Mouse (Mus musculus) left cerebral cortex, postnatal 25 days (tissue): ENCODE results near the gene D230025D16Rik. TPM values are rescaled to one million over a fixed set of nuclear protein-coding genes. Genes with fewer than 3 reads are reported as not detected.

ENCODE experiments used
- DNase-seq, 2 experiments: peaks; one replicate each; pipeline ENCODE4 v3.0.0; 2022; ENCODE audit warnings: low spot score in 2 of 2, mixed read lengths in 1 of 2
- intact Hi-C: fragments of 180-260 bp; cut with DNase I; formaldehyde crosslinking; loops from one replicate; pipeline ENCODE4 v1.15.1; 2025
- total RNA-seq, 2 experiments: library from RNA; stranded (reverse); gene quantifications; 2 replicates each; pipeline ENCODE4 v1.2.3; 2021

The D230025D16Rik gene
- total RNA-seq, 2 experiments from 2014 or later = 37.6 to 38.1 TPM

DNA sequence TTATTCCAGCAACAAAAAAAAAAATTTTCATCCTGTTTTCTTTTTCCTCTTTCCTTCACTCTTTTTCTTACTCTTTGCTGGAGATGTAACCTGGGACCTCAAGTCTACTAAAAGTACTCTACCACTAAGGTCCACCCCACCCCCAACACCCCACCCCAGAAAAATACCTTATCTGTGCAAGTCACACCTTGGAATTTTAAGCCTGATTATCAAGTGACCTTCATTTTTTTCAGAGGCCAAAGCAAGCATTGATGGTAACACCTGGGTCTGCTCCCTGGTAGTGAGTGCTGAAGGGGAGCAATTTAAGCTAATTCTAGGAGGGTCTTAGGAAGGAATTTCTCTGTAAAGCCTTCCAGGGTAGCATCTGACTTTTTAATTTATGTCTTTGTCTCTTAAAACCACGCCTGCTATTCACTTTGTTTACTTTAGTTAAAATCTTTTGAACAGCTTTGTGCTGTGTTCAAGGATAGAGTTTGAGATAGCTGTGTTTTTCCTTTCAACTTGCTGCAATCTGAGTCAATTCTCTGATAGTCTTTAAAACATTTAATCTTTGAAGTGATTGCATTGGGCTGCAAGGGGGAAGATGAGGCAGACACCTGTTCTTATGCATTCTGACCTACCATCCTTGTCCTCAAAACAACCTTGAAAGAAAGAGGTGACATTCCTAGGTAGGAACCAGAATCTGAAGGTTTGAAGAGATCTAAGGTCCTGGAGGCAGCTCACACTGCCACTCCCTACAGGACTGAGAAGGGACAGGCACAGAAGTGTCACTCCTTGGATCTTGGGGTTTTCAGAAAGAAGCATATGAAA lies 8.4 kb downstream of the D230025D16Rik start:
- intact Hi-C loops = no loop called here
- no peak for DNase-seq

DNA sequence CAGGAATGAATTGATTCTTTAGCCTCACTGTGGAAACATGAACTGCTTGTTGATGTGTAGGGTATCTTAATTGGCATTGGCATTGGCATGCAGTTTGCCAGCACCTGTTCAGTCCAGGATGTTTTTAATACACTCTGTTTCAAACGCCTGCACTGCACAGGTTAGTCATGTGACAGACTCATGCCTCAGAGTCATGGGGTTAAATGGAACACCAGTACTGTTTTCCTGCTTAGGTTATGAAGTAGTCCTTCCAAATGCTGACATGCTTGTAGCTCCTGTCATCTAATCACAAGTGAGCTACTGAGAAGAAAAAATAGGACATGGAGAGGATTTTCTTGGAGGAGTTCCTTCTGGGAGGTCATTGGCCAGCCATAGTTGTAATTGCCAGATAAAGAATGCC lies 10.3 kb downstream of the D230025D16Rik start:
- intact Hi-C loops = no loop called here
- no peak for DNase-seq

DNA sequence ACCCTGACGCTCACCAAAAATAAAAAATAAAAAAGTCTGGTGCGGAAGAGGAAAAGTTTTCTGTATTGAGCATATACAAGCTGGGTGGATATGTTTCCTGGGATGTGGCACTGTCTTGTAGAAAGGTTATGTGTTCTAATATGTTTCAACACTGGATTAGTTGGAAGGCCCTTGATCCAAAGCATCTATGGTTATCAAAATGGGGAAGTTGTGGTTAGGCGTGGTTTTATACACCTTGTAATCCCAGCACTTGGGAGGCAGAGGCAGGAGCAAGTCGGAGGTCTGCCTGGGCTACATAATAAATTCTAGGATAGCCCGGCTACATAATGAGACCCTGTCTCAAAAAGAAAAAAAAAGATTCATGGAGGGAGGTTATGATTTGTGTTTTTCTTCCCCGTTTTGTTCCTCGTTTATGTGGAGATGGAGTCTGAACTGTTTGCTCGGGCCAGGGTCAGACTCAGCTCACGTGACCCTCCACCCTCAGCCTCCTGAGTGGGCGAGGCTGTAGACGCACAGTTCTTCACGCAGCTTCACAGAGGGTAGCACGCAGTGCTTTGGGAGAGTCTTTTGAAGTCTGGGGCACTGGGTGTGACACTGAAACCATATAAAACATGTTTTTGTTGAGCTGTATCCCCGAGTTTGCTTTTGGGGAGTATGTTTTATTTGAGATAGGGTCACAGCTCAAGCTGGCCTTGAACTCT lies 12.6 kb downstream of the D230025D16Rik start:
- intact Hi-C loops = no loop called here
- no peak for DNase-seq

DNA sequence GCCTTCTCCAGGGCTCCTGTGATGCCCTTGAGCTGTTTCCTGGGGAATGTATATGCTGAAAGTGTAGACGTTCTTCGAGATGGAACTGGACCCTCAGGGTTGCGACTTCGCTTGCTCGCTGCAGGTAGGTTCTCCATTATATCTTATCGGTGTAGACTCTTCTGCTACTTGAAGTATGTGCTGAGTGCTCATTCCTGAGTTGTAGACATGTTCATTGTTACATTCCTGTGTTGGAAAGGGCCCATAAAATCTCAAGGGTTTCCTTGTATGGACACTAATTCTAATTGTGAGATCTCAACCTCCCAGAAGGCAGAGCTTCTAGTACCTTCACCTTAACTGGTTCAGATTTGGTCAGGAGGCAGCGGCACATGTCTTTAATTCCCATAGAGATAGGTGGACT lies 16.1 kb downstream of the D230025D16Rik start:
- no peak for DNase-seq
- intact Hi-C loops = no loop called here

DNA sequence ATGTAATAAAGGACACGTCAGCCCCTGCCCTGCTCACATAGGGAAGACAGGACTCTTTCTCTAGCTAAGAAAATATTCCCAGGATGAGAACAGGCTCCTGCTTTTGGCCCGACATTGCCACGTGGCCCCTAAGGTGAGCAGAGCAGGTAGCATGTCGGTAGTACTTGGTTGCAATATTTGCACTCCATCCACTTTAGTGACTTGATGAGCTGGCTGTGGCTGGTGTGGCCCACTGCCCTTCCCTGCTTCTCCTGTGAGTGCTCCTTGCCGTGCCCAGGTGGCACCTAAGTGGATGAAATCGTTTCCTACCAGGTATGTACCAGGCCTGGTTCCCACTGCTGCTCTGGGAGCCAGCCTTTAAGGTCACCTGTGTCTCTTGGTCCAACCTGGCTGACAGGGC lies 27.0 kb downstream of the D230025D16Rik start:
- intact Hi-C loops = no loop called here
- DNase-seq = no peak

DNA sequence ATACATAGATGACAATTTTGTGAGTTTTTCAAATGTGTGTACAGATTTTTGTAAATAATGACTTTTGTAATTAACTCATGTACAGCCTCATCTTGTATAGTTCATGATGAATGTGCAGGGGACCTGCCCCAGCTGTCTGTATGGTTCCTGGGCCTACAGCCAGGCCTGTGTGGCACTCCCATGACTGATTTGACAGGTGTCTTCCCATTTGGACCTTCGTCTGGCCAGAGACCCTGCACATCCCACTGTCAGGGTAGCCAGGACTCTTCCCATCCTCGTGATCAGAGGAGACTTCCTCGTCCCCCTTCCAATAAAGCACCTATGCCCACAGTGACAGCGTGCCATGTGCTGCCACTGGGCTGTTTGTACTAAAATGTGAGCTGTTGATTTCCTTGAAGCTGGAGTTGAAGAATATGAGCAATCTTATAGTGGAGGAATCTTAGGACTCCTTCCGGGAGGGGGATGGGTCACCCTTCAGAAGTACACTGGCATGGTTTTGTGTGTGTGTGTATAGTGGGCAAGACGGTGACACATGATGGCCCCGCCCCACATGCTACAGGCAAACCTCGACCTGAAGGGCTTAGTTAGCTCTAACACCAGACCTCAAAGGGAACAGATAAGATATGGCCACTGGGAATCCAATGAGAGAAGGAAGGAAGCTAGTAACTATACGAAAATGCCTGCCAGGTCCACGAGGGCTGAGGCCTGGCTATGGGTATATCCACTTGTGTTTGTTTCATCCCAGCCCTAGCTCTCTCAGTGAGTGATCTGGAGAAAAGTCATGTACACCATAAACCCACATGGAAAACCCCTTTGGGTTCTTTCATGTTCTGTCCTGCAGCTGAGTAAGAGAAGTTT lies 28.0 kb downstream of the D230025D16Rik start:
- no peak for DNase-seq
- intact Hi-C loops = no loop called here

DNA sequence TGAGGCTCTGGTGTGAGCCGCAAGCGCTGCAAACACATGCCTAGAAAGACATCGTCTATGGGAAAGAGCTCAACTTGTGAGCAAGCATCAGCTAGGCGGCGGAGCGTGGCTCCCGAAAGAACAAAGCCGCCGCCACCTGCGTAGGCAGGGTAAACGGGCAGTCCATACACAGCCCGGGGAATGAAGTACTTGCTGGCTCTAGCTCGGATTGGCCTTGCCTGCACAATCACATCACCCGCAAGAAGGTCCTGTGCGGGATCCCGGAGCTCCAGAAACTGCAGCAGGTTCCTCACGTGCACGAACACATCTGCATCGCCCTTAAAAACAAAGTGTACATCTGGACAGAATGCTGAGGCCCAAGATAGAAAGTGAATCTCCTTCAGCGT lies 28.8 kb downstream of the D230025D16Rik start:
- no peak for DNase-seq
- intact Hi-C loops = no loop called here

DNA sequence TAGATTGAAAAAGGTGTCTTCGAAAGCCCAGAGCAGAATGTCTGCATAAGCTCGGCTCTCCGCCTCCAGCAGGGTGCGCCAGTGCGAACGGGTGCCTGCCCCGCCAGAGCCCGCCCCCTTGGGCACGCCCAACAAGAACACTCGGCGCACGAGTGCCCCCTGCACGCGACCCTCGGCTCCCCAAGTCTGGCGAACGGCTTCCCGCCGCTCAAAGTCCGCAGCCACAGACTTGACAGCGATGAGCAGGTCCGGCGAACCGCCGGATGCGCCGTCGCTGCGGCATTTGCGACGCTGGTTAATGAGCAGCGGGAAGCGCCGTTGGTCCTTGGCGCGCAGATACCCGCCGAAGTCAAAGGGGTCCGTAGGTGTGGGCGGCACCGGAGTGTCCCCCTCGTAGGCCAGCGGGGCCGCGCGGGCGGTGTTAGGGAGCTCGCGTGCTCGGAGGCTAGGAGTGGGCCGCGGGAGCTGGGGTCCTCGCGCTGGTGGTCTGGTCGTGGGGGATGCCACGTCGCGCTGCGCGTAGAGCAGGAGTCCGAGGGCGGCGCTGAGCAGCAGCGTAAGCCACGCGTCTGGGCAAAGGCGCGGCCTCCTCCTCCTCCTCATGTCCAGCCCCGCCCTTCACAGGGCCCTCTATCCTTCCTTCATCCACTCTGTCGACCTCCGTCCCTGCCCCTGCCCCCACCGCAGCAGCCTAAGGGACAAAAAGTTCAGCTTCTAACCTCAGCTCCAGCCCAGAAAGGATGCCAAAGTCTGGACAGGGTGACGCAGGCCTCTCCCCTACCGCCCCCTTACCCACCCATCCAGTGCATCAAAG lies 29.4 kb downstream of the D230025D16Rik start:
- intact Hi-C loops = no loop called here
- peak; percentile 88 to 90 for DNase-seq

DNA sequence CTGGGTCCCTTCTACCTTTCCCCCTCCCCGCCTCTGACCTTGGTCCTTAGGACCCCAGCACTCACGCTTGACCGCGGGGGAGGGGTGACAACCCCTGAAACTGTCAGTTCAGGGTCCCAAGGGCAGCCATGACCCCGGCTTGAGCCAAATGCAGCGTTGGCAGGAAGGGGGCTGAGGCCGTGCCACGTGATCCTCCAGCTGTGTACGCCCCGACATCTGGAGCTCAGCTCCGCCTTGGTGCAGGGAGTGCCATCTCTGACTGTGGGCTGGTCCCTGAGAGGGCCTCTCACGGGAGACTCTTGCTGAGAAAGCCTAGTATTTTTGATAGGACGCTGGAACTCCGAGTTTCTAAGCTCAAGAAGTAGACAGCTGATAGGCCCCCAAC lies 30.0 kb downstream of the D230025D16Rik start, which contains the start of gene B3gnt9:
Gene B3gnt9 (minus strand): TSS at position 188 of the 385 bp plus-strand sequence.
- peak in 1 of 2 experiments; percentile 39 for DNase-seq
- intact Hi-C loops = no loop called here

DNA sequence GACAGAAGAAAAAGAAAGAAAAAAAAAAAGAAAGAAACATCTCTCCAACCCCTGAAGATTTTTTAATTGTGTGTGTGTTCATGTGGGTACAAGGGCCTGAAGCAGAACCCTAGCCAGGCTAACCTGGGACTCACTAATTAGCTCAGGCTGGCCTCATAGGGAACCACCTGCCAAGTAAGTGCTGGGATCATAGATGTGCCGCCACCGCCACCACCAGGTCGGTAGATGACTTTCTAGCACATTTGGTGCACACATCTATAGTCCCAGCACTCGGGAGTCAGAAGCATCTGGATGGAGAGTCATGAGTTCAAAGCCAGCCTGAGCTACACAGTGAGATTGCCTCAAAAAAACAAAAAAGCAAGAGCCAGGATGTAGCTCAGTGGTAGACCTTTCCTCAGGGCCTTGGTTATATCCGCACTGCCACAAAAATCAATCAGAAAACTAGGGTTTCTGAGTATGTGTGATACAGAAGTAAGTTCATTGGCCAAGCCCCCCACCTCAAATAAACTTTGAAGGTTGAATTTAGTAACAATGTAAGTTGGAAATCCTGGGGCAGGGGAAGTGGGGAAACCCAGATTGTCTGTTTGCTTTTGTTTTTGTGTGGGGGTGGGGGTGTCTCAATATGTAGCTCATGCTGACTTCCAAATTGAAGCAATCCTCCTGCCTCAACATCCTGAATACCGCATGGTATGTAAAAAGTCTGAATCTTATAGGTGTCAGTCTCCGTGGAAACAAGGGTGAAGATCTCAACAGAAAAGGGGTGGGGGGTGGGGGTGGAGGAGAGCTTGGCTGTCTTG lies 32.6 kb downstream of the D230025D16Rik start:
- DNase-seq = no peak
- intact Hi-C loops = no loop called here

DNA sequence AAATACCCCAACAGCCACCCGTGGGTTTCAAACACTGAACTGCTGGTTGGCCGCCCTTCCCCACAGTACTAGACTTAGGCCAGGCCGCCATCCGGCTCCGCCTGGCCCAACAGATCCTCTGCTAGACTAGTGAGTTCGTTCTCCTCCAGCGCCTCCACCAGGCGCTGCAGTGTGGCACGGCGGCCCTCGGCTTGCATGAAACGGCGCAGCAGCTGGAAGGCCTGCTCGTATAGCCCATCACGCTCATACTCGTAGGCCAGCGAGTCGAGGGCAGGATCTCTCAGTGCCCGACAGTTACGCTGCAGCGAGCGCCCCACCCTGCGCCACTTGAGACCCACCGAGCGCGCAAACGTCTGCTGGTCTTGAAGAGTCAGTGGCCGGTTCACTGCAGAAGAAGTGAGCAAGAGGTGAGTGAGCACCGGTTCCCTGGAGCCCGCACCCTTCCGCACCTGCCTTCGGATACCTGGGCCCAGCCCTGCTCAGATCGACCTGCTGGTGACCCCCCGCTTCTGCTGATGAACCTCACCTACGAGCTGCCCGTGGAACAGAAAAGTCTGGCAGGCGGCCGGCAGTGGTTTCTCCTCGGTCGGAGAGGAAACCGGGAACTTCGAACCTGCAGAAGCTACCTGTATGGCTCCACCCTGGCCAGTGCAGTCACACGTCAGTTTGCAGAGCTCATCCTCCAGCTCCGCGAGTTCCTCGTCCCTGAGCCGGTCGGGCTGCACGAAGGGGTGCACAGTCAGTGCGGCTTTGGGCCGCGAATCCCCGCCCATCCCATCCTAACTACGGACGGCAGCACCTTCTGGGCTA lies 34.2 kb downstream of the D230025D16Rik start:
- DNase-seq = peak in 1 of 2 experiments; percentile 48
- intact Hi-C loops = no loop called here

DNA sequence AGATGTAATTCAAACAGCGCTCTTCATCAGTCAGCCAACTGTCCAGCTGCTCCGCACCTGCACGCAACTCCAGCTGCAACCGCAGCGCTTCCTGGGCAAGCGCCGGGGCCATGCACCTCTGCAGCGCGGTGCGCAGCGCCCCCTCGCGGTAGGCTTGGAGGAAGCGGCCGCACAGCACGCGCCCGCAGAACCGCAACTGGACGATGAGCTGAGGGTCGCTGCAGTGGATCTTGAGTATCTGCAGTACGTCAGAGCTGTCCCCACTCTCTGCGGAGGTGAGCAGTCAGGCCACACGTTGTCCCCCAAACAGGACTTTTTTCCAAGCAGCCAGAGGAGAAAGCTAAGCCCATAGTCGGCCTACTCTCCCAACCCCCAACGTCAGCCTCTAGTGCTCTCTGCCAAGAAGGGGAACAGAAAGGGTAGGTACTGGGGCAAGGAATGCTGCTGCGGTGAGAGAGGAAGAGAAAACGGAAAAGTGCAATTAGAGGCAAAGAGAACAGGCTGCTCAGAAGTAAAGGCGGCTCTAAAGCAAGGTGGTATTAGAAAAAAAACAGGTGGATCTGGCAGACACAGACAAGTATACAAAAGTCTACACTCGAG lies 34.9 kb downstream of the D230025D16Rik start:
- intact Hi-C loops = no loop called here
- peak; percentile 58 to 72 for DNase-seq

DNA sequence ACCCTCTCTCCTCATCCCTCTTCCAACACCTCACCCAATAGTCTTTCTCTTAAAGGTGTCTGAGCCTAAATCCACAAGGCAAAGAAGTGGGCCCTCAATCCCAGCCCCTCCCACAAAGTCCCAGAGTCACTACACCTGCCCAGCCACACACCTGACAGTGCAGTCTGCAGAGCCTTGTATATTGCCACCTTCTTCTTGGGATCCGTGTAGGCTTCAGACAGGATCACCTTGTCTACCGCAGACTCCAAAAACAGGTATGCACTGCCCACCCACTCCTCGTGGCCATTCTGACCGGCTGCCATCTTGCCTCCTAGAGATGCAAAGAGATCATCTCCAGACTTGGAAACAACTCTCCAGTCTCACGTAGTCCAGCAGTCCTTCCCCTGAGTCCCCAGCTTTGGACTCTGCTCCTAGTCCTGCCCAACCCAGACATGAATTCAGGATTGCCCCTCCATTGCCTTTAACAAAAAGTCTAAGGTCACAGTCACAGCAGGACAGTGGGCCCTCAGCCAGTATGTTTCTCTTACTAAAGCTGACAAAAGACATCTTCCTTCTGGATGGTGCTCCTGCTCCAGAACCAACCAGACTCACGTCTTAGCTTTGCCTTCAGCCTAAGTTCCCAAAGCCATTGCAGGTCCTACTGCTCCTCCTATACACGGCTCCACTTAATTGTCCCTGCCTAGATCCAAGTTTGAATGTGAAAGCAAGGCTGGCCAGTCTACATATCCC lies 35.6 kb downstream of the D230025D16Rik start:
- intact Hi-C loops = no loop called here
- DNase-seq = no peak

DNA sequence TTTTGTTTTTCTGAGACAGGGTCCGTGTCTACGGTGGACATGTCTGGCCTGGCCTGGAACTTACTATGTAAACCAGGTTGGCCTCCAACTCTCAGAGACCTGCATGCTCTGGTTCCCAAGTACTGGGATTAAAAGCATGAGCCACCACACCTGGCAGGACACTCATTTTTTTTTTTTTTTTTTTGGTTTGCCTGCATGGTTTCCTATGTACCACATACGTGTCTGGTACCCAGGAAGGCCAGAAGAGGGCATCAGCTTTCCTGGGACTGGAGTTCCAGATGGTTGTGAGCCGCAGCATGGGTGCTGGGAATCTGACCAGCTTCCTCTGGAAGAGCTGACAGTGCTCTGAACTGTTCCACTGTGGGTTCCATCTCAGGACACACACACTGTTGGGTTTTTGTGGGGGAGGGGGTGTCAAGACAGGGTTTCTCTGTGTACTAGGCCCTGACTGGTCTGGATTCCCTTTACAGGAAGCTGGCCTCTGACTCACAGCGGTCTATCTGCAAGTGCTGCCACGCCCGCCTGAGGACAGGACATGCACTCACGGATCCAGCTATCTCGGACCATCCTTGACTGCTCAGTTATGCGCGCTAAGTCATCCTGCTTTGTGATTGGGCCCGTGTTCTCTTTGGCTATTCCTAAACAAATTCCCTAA lies 36.5 kb downstream of the D230025D16Rik start:
- DNase-seq = no peak
- intact Hi-C loops = no loop called here

DNA sequence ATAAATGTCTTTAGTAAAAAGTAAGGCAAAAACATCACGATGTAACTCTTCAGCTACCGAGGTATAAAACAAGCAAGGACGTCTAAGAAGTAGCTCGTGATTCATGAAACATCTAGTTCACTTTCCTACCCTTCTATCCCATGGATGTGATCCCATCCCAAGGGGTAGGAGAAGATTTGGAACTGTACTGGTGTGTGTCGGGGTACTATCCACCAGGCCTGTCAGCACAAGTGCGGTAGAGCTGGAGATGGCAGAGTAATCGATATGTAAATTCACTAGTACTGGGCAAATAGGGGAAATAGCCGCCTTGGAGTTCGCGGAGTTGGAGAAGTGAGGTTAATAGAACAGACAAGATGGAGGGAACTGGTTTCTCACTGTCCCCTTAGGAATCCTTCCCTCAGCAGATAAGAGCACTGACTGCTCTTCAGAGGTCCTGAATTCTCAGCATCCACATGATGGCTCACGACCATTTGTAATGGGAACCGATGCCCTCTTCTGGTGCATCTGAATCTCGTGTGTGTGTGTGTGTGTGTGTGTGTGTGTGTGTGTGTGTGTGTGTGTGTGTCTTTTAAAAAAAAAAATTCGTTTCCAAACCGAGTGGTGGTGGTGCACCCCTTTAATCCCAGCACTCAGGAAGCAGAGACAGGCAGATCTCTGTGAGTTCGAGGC lies 38.4 kb downstream of the D230025D16Rik start:
- DNase-seq = no peak
- intact Hi-C loops = no loop called here
